Comparison of ENCODE assay signal across 24 mouse cellular contexts in the genomic region with DNA sequence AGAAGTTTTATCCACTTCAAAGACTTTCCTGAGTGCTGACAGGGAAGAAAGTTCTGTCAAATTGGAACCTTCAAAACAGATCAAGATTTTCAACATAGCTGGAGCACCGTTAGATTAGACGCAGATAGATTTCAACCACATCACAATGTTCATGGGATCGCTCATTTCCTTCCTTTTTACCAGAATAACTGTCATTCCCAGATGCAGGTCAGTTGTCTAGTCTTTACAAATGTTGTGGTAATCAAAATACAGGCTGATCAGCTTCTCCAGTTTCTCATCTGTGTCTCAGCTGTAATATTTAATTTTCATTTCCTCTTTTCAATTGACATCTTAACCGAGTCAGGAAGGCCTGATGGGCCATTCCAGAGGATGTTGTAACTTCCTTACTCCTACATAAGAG. TPM values are rescaled to one million over a fixed set of nuclear protein-coding genes. Genes with fewer than 3 reads are reported as not detected.
"Had no signal": no experiment of that assay in that cellular context is flagged by ENCODE, and none has a peak within 500 bp of the region (broad histone marks: within the 10 kb centered on the region; RNA-seq: fewer than 3 reads in every experiment).

No protein-coding gene starts in this region.

- H3K4me2 ChIP-seq: liver, embryonic 13.5 days; midbrain, embryonic 13.5 days; neural tube, embryonic 13.5 days had no signal

- H3K9me3 ChIP-seq: liver, embryonic 13.5 days; megakaryocyte, embryonic 14.5 days; midbrain, embryonic 10.5 days; midbrain, embryonic 13.5 days; neural tube, embryonic 13.5 days had no signal

- DNase-seq: kidney, postnatal 25 days; layer of hippocampus, adult 9-11 months; liver, embryonic 13.5 days; lung, adult 2 months; lung, postnatal 14 days; retina, postnatal 1 day; right cerebral cortex, postnatal 25 days; spleen, adult 18-20 months; thymus, adult 18-20 months; thymus, postnatal 4 days had no signal

- H3K36me3 ChIP-seq: liver, embryonic 13.5 days; midbrain, embryonic 10.5 days; midbrain, embryonic 13.5 days; neural tube, embryonic 13.5 days had no signal

- ATAC-seq: midbrain, embryonic 13.5 days; midbrain, embryonic 16.5 days had no signal

- H3K4me1 ChIP-seq: midbrain, embryonic 10.5 days; midbrain, embryonic 13.5 days; neural tube, embryonic 13.5 days had no signal

- H3K27ac ChIP-seq: kidney, postnatal 0 days; layer of hippocampus, adult 2 months; liver, embryonic 13.5 days; macrophage; midbrain, embryonic 10.5 days; midbrain, embryonic 13.5 days; neural tube, embryonic 13.5 days had no signal

- H3K4me3 ChIP-seq: layer of hippocampus, adult 2 months; liver, embryonic 13.5 days; megakaryocyte, embryonic 14.5 days; midbrain, embryonic 10.5 days; midbrain, embryonic 13.5 days; myocyte; neural tube, embryonic 13.5 days had no signal

- H3K27me3 ChIP-seq: megakaryocyte, embryonic 14.5 days; midbrain, embryonic 13.5 days; neural tube, embryonic 13.5 days had no signal

- H3K9ac ChIP-seq: liver, embryonic 13.5 days; midbrain, embryonic 13.5 days; neural tube, embryonic 13.5 days had no signal

RNA-seq across cellular contexts. Expression of a gene that starts 29.5 kb away (rescaled TPM):
- total RNA-seq: monocyte, adult 5-6 weeks had no signal
- polyA plus RNA-seq: liver, adult 2 months; macrophage had no signal

RNA-seq across cellular contexts. Expression of a gene that starts 30.1 kb away (rescaled TPM):
- total RNA-seq: layer of hippocampus, postnatal 25 days; monocyte, adult 5-6 weeks; neutrophil, adult 5-6 weeks had no signal
- polyA plus RNA-seq: large intestine, adult 2 months; liver, adult 2 months; macrophage had no signal
